Mouse (Mus musculus): ENCODE measurements around the gene Tbc1d8. TPM values are rescaled to one million over a fixed set of nuclear protein-coding genes. Genes with fewer than 3 reads are reported as not detected.

Tbc1d8 gene
- polyA plus RNA-seq, 1 experiment = 5.8 TPM

- peaks cover 8% of the 10 kb centered on the region for H3K27me3 ChIP-seq (ENCODE audit: control insufficient read depth, insufficient read depth, insufficient read length)
- H3K4me3 ChIP-seq = no peak overlapping the region
- no peaks in the 10 kb centered on the region for H3K79me2 ChIP-seq (ENCODE audit: control insufficient read depth, insufficient read depth)
- H3K4me2 ChIP-seq (ENCODE audit: low read depth) = no peak overlapping the region
- H3K36me3 ChIP-seq (ENCODE audit: control insufficient read depth, insufficient read depth) = no peaks in the 10 kb centered on the region
- H3ac ChIP-seq (ENCODE audit: control insufficient read depth, insufficient read length) = no peak overlapping the region
- TF ChIP-seq TCF3 (IDR thresholded peaks at IDR 0.05; ENCODE audit: insufficient read length, low read depth) (no peak), E2F4 (IDR thresholded peaks at IDR 0.05; ENCODE audit: insufficient read depth) (no peak), USF1 (IDR thresholded peaks at IDR 0.05; ENCODE audit: low read depth) (no peak), MAX (IDR thresholded peaks at IDR 0.05; ENCODE audit: low read depth) (no peak), SRF (IDR thresholded peaks at IDR 0.05; ENCODE audit: control insufficient read depth, insufficient read length, low read depth) (no peak), POLR2AphosphoS2 (IDR thresholded peaks at IDR 0.05; ENCODE audit: insufficient read length, low read depth) (no peak), MYOD1 (IDR thresholded peaks at IDR 0.05; ENCODE audit: control insufficient read depth in 1 of 3, insufficient read length in 2 of 3, low read depth in 2 of 3) (no peak), TCF12 (IDR thresholded peaks at IDR 0.05; ENCODE audit: insufficient read depth, poor library complexity, severe bottlenecking) (no peak), POLR2A (IDR thresholded peaks at IDR 0.05; ENCODE audit: insufficient read length, low read depth) (no peak), CEBPB (IDR thresholded peaks at IDR 0.05; ENCODE audit: insufficient read depth, poor library complexity, severe bottlenecking) (no peak)
These were observed 136.7 kb downstream of the Tbc1d8 start for GRCm38 (mm10) chr1:39341807-39342206.

DNA sequence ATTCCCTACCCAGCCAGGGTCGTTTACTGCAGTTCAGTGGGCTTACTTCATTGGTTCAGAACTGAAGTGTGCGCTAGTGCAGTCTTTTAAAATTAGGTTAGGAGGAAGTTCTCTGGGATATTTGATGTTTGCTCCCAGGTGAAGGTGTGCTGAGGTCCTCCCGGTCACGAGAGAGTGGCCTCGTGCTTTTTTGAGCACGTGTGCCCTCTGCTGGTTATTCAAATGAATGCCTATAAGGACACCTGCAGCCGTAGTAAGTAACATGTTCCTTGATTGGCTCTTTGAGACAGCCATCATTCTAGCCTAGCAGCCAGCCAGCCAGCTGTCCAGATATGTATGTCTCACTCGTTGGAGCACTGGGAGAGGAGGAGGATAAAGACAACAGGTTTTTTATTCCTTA, 137.9 kb downstream of the Tbc1d8 start:
- no peaks in the 10 kb centered on the region for H3K36me3 ChIP-seq (ENCODE audit: control insufficient read depth, insufficient read depth)
- H3ac ChIP-seq (ENCODE audit: control insufficient read depth, insufficient read length) = no peak overlapping the region
- no peaks in the 10 kb centered on the region for H3K79me2 ChIP-seq (ENCODE audit: control insufficient read depth, insufficient read depth)
- no peak overlapping the region for H3K4me2 ChIP-seq (ENCODE audit: low read depth)
- H3K27me3 ChIP-seq (ENCODE audit: control insufficient read depth, insufficient read depth, insufficient read length) = peaks cover 9% of the 10 kb centered on the region
- no peak overlapping the region for H3K4me3 ChIP-seq
- TF ChIP-seq SRF (IDR thresholded peaks at IDR 0.05; ENCODE audit: control insufficient read depth, insufficient read length, low read depth) (no peak), MYOG (IDR thresholded peaks at IDR 0.05; ENCODE audit: control insufficient read depth in 1 of 3, insufficient read depth in 1 of 3, insufficient read length in 2 of 3, low read depth in 2 of 3) (no peak), POLR2A (IDR thresholded peaks at IDR 0.05; ENCODE audit: insufficient read length, low read depth) (no peak), E2F4 (IDR thresholded peaks at IDR 0.05; ENCODE audit: insufficient read depth) (no peak), TCF12 (IDR thresholded peaks at IDR 0.05; ENCODE audit: insufficient read depth, poor library complexity, severe bottlenecking) (no peak), REST (IDR thresholded peaks at IDR 0.05; ENCODE audit: insufficient read depth, insufficient read length) (no peak), CEBPB (IDR thresholded peaks at IDR 0.05; ENCODE audit: insufficient read depth, poor library complexity, severe bottlenecking) (no peak), TCF3 (IDR thresholded peaks at IDR 0.05; ENCODE audit: insufficient read length, low read depth) (no peak), MYOD1 (IDR thresholded peaks at IDR 0.05; ENCODE audit: control insufficient read depth in 1 of 3, insufficient read length in 2 of 3, low read depth in 2 of 3) (no peak), MAX (IDR thresholded peaks at IDR 0.05; ENCODE audit: low read depth) (no peak), POLR2AphosphoS2 (IDR thresholded peaks at IDR 0.05; ENCODE audit: insufficient read length, low read depth) (no peak), USF1 (IDR thresholded peaks at IDR 0.05; ENCODE audit: low read depth) (no peak)

GRCm38 (mm10) chr1:39340156-39340555, 138.4 kb downstream of the Tbc1d8 start:
- Histone ChIP-seq H3K36me3 (ENCODE audit: control insufficient read depth, insufficient read depth) (no peaks in the 10 kb centered on the region), H3ac (ENCODE audit: control insufficient read depth, insufficient read length) (no peak overlapping the region), H3K4me2 (ENCODE audit: low read depth) (no peak overlapping the region), H3K27me3 (ENCODE audit: control insufficient read depth, insufficient read depth, insufficient read length) (peaks cover 14% of the 10 kb centered on the region), H3K79me2 (ENCODE audit: control insufficient read depth, insufficient read depth) (no peaks in the 10 kb centered on the region), H3K4me3 (no peak overlapping the region)
- TF ChIP-seq E2F4 (IDR thresholded peaks at IDR 0.05; ENCODE audit: insufficient read depth) = no peak
- no peak for TF ChIP-seq MAX (IDR thresholded peaks at IDR 0.05; ENCODE audit: low read depth)
- TF ChIP-seq TCF3 (IDR thresholded peaks at IDR 0.05; ENCODE audit: insufficient read length, low read depth) = no peak
- no peak for TF ChIP-seq POLR2A (IDR thresholded peaks at IDR 0.05; ENCODE audit: insufficient read length, low read depth)
- TF ChIP-seq POLR2AphosphoS2 (IDR thresholded peaks at IDR 0.05; ENCODE audit: insufficient read length, low read depth) = no peak
- TF ChIP-seq MYOG (IDR thresholded peaks at IDR 0.05; ENCODE audit: control insufficient read depth in 1 of 3, insufficient read depth in 1 of 3, insufficient read length in 2 of 3, low read depth in 2 of 3) = no peak
- no peak for TF ChIP-seq REST (IDR thresholded peaks at IDR 0.05; ENCODE audit: insufficient read depth, insufficient read length)
- no peak for TF ChIP-seq CEBPB (IDR thresholded peaks at IDR 0.05; ENCODE audit: insufficient read depth, poor library complexity, severe bottlenecking)
- TF ChIP-seq USF1 (IDR thresholded peaks at IDR 0.05; ENCODE audit: low read depth) = no peak
- no peak for TF ChIP-seq MYOD1 (IDR thresholded peaks at IDR 0.05; ENCODE audit: control insufficient read depth in 1 of 3, insufficient read length in 2 of 3, low read depth in 2 of 3)
- no peak for TF ChIP-seq SRF (IDR thresholded peaks at IDR 0.05; ENCODE audit: control insufficient read depth, insufficient read length, low read depth)

DNA sequence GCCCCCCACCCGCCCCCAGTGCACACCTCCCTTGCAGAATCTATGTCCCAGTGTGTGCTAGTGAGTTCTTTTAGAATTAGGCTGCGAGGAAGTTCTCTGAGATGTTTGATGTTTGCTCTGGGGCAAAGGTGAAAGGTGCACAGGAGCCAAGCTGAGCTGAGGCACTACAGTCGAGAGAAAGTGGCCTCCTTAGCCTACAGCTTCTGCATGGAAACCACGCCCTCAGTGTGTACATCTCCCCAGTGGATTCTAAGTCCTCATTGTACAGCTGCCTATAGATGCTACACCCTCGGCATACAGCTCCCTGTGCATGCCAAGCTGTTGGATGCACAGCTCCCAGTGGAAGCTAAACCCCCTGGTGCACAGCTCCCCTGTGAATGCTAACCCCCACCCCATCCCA, 139.1 kb downstream of the Tbc1d8 start:
- Histone ChIP-seq H3K79me2 (ENCODE audit: control insufficient read depth, insufficient read depth) (no peaks in the 10 kb centered on the region), H3ac (ENCODE audit: control insufficient read depth, insufficient read length) (no peak overlapping the region), H3K4me3 (no peak overlapping the region), H3K27me3 (ENCODE audit: control insufficient read depth, insufficient read depth, insufficient read length) (peaks cover 16% of the 10 kb centered on the region), H3K4me2 (ENCODE audit: low read depth) (no peak overlapping the region), H3K36me3 (ENCODE audit: control insufficient read depth, insufficient read depth) (no peaks in the 10 kb centered on the region)
- TF ChIP-seq MAX (IDR thresholded peaks at IDR 0.05; ENCODE audit: low read depth) (no peak), TCF12 (IDR thresholded peaks at IDR 0.05; ENCODE audit: insufficient read depth, poor library complexity, severe bottlenecking) (no peak), REST (IDR thresholded peaks at IDR 0.05; ENCODE audit: insufficient read depth, insufficient read length) (no peak), MYOG (IDR thresholded peaks at IDR 0.05; ENCODE audit: control insufficient read depth in 1 of 3, insufficient read depth in 1 of 3, insufficient read length in 2 of 3, low read depth in 2 of 3) (no peak), POLR2A (IDR thresholded peaks at IDR 0.05; ENCODE audit: insufficient read length, low read depth) (no peak), MYOD1 (IDR thresholded peaks at IDR 0.05; ENCODE audit: control insufficient read depth in 1 of 3, insufficient read length in 2 of 3, low read depth in 2 of 3) (no peak), E2F4 (IDR thresholded peaks at IDR 0.05; ENCODE audit: insufficient read depth) (no peak), SRF (IDR thresholded peaks at IDR 0.05; ENCODE audit: control insufficient read depth, insufficient read length, low read depth) (no peak), TCF3 (IDR thresholded peaks at IDR 0.05; ENCODE audit: insufficient read length, low read depth) (no peak), CEBPB (IDR thresholded peaks at IDR 0.05; ENCODE audit: insufficient read depth, poor library complexity, severe bottlenecking) (no peak), USF1 (IDR thresholded peaks at IDR 0.05; ENCODE audit: low read depth) (no peak), POLR2AphosphoS2 (IDR thresholded peaks at IDR 0.05; ENCODE audit: insufficient read length, low read depth) (no peak)

Data from myocyte (in vitro differentiated cells).